Mouse (Mus musculus) ovary, postnatal 36 days (tissue): ENCODE measurements around the gene Cd47.

Experiments
- DNase-seq: peaks from one replicate; pipeline ENCODE4 v3.0.0; 2022; ENCODE audit warnings: low spot score, mixed read lengths

The Cd47 gene

GRCm38 (mm10) chr16:49799597-49800561, at the start of gene Cd47:
Gene Cd47 (plus strand): TSS chr16:49800533.
- DNase-seq = no peak

- DNase-seq = no peak
These were observed 47.4 kb upstream of the Cd47 start for GRCm38 (mm10) chr16:49752906-49753305.

GRCm38 (mm10) chr16:49753318-49753717, 47.0 kb upstream of the Cd47 start:
- DNase-seq = no peak

- no peak for DNase-seq
These were observed 39.7 kb upstream of the Cd47 start for GRCm38 (mm10) chr16:49760517-49761203.

GRCm38 (mm10) chr16:49761981-49762380, 38.4 kb upstream of the Cd47 start:
- DNase-seq = no peak

GRCm38 (mm10) chr16:49766326-49766725, 34.0 kb upstream of the Cd47 start:
- no peak for DNase-seq

- DNase-seq = no peak
These were observed 31.8 kb upstream of the Cd47 start for GRCm38 (mm10) chr16:49768491-49769031.

- DNase-seq = no peak
These were observed 30.5 kb upstream of the Cd47 start for GRCm38 (mm10) chr16:49769831-49770261.

GRCm38 (mm10) chr16:49770320-49771189, 29.8 kb upstream of the Cd47 start:
- no peak for DNase-seq

- no peak for DNase-seq
These were observed 28.5 kb upstream of the Cd47 start for GRCm38 (mm10) chr16:49771609-49772396.

GRCm38 (mm10) chr16:49772576-49772975, 27.8 kb upstream of the Cd47 start:
- DNase-seq = no peak

GRCm38 (mm10) chr16:49773068-49773467, 27.3 kb upstream of the Cd47 start:
- DNase-seq = no peak

- DNase-seq = no peak
These were observed 26.0 kb upstream of the Cd47 start for GRCm38 (mm10) chr16:49774059-49775001.

- no peak for DNase-seq
These were observed 25.0 kb upstream of the Cd47 start for GRCm38 (mm10) chr16:49775002-49775966.

- DNase-seq = no peak
These were observed 23.4 kb upstream of the Cd47 start for GRCm38 (mm10) chr16:49776981-49777380.

GRCm38 (mm10) chr16:49781556-49782156, 18.7 kb upstream of the Cd47 start:
- no peak for DNase-seq

- no peak for DNase-seq
These were observed 17.0 kb upstream of the Cd47 start for GRCm38 (mm10) chr16:49783369-49783768.

GRCm38 (mm10) chr16:49786116-49786515, 14.2 kb upstream of the Cd47 start:
- no peak for DNase-seq
